Mouse (Mus musculus) stomach, postnatal 0 days (tissue): Measurements from ENCODE around the gene Plekho2. TPM values are rescaled to one million over a fixed set of nuclear protein-coding genes. Genes with fewer than 3 reads are reported as not detected.

Experiments
- ATAC-seq: fragments of 200-750 bp; cut with Nextera tagmentation; 2 replicates; pipeline ENCODE4 v1.8.0; 2017; ENCODE audit not compliant: low FRiP score, low TSS enrichment
- DNase-seq: peaks from one replicate; pipeline ENCODE4 v3.0.0-alpha.2; 2016; ENCODE audit warnings: low spot score
- H3K27ac ChIP-seq: fragments of 300-500 bp; sonication (generic); replicated peaks from 2 replicates; pipeline ENCODE4 v1.5.1; 2014; ENCODE audit warnings: mild to moderate bottlenecking, control low read depth
- H3K27me3 ChIP-seq: fragments of 300-500 bp; sonication (generic); 2 replicates; pipeline ENCODE4 v1.6.1; 2014; ENCODE audit warnings: low read length; ENCODE audit not compliant: control insufficient read depth, insufficient read depth
- H3K36me3 ChIP-seq: fragments of 300-500 bp; sonication (generic); 2 replicates; pipeline ENCODE4 v1.6.1; 2014; ENCODE audit warnings: low read length, mixed read lengths; ENCODE audit not compliant: control insufficient read depth, insufficient read depth
- H3K4me1 ChIP-seq: fragments of 300-500 bp; sonication (generic); replicated peaks from 2 replicates; pipeline ENCODE4 v1.6.1; 2014; ENCODE audit warnings: antibody characterized with exemption; ENCODE audit not compliant: control insufficient read depth, insufficient read depth
- H3K4me2 ChIP-seq: fragments of 300-500 bp; sonication (generic); replicated peaks from 2 replicates; pipeline ENCODE4 v1.6.1; 2014; ENCODE audit warnings: low read depth, mild to moderate bottlenecking, control low read depth, moderate library complexity
- H3K4me3 ChIP-seq: fragments of 300-500 bp; sonication (generic); 2 replicates; pipeline ENCODE4 v1.5.1; 2014; ENCODE audit warnings: low read depth, low read length, control low read depth
- H3K9ac ChIP-seq: fragments of 300-500 bp; sonication (generic); 2 replicates; pipeline ENCODE4 v1.6.1; 2014; ENCODE audit warnings: mild to moderate bottlenecking, low read length, control low read depth, mixed read lengths
- H3K9me3 ChIP-seq: fragments of 300-500 bp; sonication (generic); 2 replicates; pipeline ENCODE4 v1.6.1; 2016; ENCODE audit warnings: low read length; ENCODE audit not compliant: control insufficient read depth
- CTCF ChIP-seq: IDR thresholded peaks from 2 replicates; pipeline ENCODE4 v1.5.1; 2016; ENCODE audit warnings: antibody characterized with exemption, low read depth, mild to moderate bottlenecking, moderate library complexity
- EP300 ChIP-seq: optimal IDR thresholded peaks from 2 replicates; pipeline ENCODE3; 2016; ENCODE audit warnings: antibody characterized with exemption
- WGBS: fragments of 180-500 bp; shearing (Covaris S2); extraction: QIAGEN DNeasy Blood & Tissue Kit; methylation state at CpG from one replicate; pipeline ENCODE4 v1.1.7; 2014; 5-methylcytosine and 5-hydroxymethylcytosine counted together
- polyA plus RNA-seq: library from polyadenylated mRNA; unstranded; fragments of >200 nt; fragmentation: Nextera tagmentation; extraction: Ambion mirVana; gene quantifications from 2 replicates; pipeline ENCODE4 v1.2.1, GENCODE M21; 2015

Plekho2 gene
- polyA plus RNA-seq, 1 experiment from 2014 or later, result 9.6 TPM

GRCm38 (mm10) chr9:65605471-65606136 is 25.8 kb upstream of the Plekho2 start:
- H3K4me3 ChIP-seq, result no peak overlapping the region
- no peak overlapping the region for H3K9ac ChIP-seq
- 6% methylated on average over 9 of the region's 9 CpGs for WGBS
- no peaks in the 10 kb centered on the region for H3K4me1 ChIP-seq
- H3K27me3 ChIP-seq, result no peaks in the 10 kb centered on the region
- ATAC-seq (peak; percentile 82), DNase-seq (peak; percentile 84)
- no peaks in the 10 kb centered on the region for H3K36me3 ChIP-seq
- H3K4me2 ChIP-seq, result peak overlapping the region; percentile 32
- H3K9me3 ChIP-seq, result no peaks in the 10 kb centered on the region
- peak overlapping the region; percentile 89 for H3K27ac ChIP-seq
- no peak for TF ChIP-seq EP300
- TF ChIP-seq CTCF, result peak; percentile 92

GRCm38 (mm10) chr9:65603401-65604102 is 23.7 kb upstream of the Plekho2 start:
- Histone ChIP-seq H3K4me2 (no peak overlapping the region), H3K27ac (no peak overlapping the region), H3K27me3 (no peaks in the 10 kb centered on the region), H3K4me3 (no peak overlapping the region), H3K36me3 (no peaks in the 10 kb centered on the region), H3K9ac (no peak overlapping the region), H3K9me3 (no peaks in the 10 kb centered on the region), H3K4me1 (no peaks in the 10 kb centered on the region)
- WGBS, result 60% methylated on average over 8 of the region's 8 CpGs
- DNase-seq (no peak), ATAC-seq (no peak)
- TF ChIP-seq CTCF, result peak; percentile 59
- no peak for TF ChIP-seq EP300

GRCm38 (mm10) chr9:65600951-65601350 is 21.1 kb upstream of the Plekho2 start:
- no peaks in the 10 kb centered on the region for H3K36me3 ChIP-seq

GRCm38 (mm10) chr9:65598765-65599249 is 19.0 kb upstream of the Plekho2 start:
- DNase-seq (peak; percentile 48), ATAC-seq (peak; percentile 29; the same call in 1 of the 2 replicates)
- no peak overlapping the region for H3K4me3 ChIP-seq
- TF ChIP-seq EP300 (no peak), CTCF (peak; percentile 74)
- no peak overlapping the region for H3K27ac ChIP-seq
- no peaks in the 10 kb centered on the region for H3K36me3 ChIP-seq
- no peaks in the 10 kb centered on the region for H3K4me1 ChIP-seq
- H3K9me3 ChIP-seq, result no peaks in the 10 kb centered on the region
- no peak overlapping the region for H3K9ac ChIP-seq
- WGBS, result 48% methylated on average over 7 of the region's 11 CpGs
- H3K4me2 ChIP-seq, result peak overlapping the region; percentile 25; the same call in 1 of the 2 replicates
- H3K27me3 ChIP-seq, result no peaks in the 10 kb centered on the region

More at GRCm38 (mm10) chr9:65600951-65601350, 21.1 kb upstream of the Plekho2 start:
- no peak for TF ChIP-seq CTCF
- TF ChIP-seq EP300, result no peak
- Histone ChIP-seq H3K4me3 (no peak overlapping the region), H3K9ac (no peak overlapping the region), H3K27ac (no peak overlapping the region), H3K27me3 (no peaks in the 10 kb centered on the region), H3K9me3 (no peaks in the 10 kb centered on the region), H3K4me2 (no peak overlapping the region), H3K4me1 (no peaks in the 10 kb centered on the region)
- ATAC-seq (no peak), DNase-seq (no peak)
- WGBS, result 71% methylated on average over 2 of the region's 2 CpGs

- Histone ChIP-seq H3K4me3 (no peak overlapping the region), H3K4me2 (no peak overlapping the region), H3K4me1 (0 out of 2 replicates have a peak, but pooled peaks cover 4% of the 10 kb centered on the region), H3K9ac (no peak overlapping the region), H3K27me3 (no peaks in the 10 kb centered on the region), H3K36me3 (no peaks in the 10 kb centered on the region), H3K27ac (no peak overlapping the region), H3K9me3 (no peaks in the 10 kb centered on the region)
- WGBS, result 86% methylated on average over 9 of the region's 9 CpGs
- ATAC-seq, result no peak
- DNase-seq, result no peak
- TF ChIP-seq CTCF, result no peak
- no peak for TF ChIP-seq EP300
Observed at GRCm38 (mm10) chr9:65593596-65593995, 13.8 kb upstream of the Plekho2 start.

- Histone ChIP-seq H3K4me2 (no peak overlapping the region), H3K9ac (no peak overlapping the region), H3K4me3 (no peak overlapping the region), H3K27me3 (no peaks in the 10 kb centered on the region), H3K4me1 (peaks cover 4% of the 10 kb centered on the region; the same call in 1 of the 2 replicates), H3K36me3 (no peaks in the 10 kb centered on the region), H3K27ac (no peak overlapping the region), H3K9me3 (no peaks in the 10 kb centered on the region)
- no peak for DNase-seq
- no peak for TF ChIP-seq CTCF
- no peak for ATAC-seq
- 90% methylated on average over 3 of the region's 3 CpGs for WGBS
Observed at GRCm38 (mm10) chr9:65592721-65593120, 12.9 kb upstream of the Plekho2 start.
